Mouse (Mus musculus): Measurements from ENCODE around the gene Osbpl10. TPM values are rescaled to one million over a fixed set of nuclear protein-coding genes. Genes with fewer than 3 reads are reported as not detected.

The Osbpl10 gene
- total and polyA plus RNA-seq, 2 experiments from 2014 or later: 0.36 to 2.9 TPM

- TF ChIP-seq CTCF (IDR thresholded peaks at IDR 0.05; ENCODE audit: low read depth) (no peak), EP300 (IDR thresholded peaks at IDR 0.05; ENCODE audit: low read depth) (no peak)
- 92% methylated on average over 6 of the region's 6 CpGs for WGBS
- H3K36me3 ChIP-seq (replicated peaks; ENCODE audit: control insufficient read depth, insufficient read depth, low read length): no peaks in the 10 kb centered on the region
- no peak overlapping the region for H3K9ac ChIP-seq (replicated peaks; ENCODE audit: low read depth, low read length)
- H3K4me3 ChIP-seq (ENCODE audit: low read depth, low read length): no peak overlapping the region
- ATAC-seq (ENCODE audit: insufficient read depth, low read depth) (no peak), DNase-seq (ENCODE audit: low spot score) (no peak)
- no peak overlapping the region for H3K27ac ChIP-seq (ENCODE audit: low read depth)
- H3K4me1 ChIP-seq (ENCODE audit: control insufficient read depth, insufficient read depth): no peaks in the 10 kb centered on the region
- 0 out of 2 replicates have a peak, but pooled peaks cover 8% of the 10 kb centered on the region for H3K9me3 ChIP-seq (replicated peaks; ENCODE audit: control insufficient read depth, low read length)
- no peak overlapping the region for H3K4me2 ChIP-seq (ENCODE audit: low read depth, low read length)
- H3K27me3 ChIP-seq (ENCODE audit: control insufficient read depth, insufficient read depth, low read length): no peaks in the 10 kb centered on the region
Measured at GRCm38 (mm10) chr9:114996489-114996888, 18.1 kb downstream of the Osbpl10 start.

GRCm38 (mm10) chr9:114999010-114999770 is 20.8 kb downstream of the Osbpl10 start:
- Histone ChIP-seq H3K27me3 (ENCODE audit: control insufficient read depth, insufficient read depth, low read length) (no peaks in the 10 kb centered on the region), H3K4me2 (ENCODE audit: low read depth, low read length) (no peak overlapping the region), H3K4me3 (ENCODE audit: low read depth, low read length) (no peak overlapping the region), H3K9ac (replicated peaks; ENCODE audit: low read depth, low read length) (no peak overlapping the region), H3K9me3 (replicated peaks; ENCODE audit: control insufficient read depth, low read length) (no peaks in the 10 kb centered on the region), H3K27ac (ENCODE audit: low read depth) (no peak overlapping the region), H3K36me3 (replicated peaks; ENCODE audit: control insufficient read depth, insufficient read depth, low read length) (no peaks in the 10 kb centered on the region), H3K4me1 (ENCODE audit: control insufficient read depth, insufficient read depth) (no peaks in the 10 kb centered on the region)
- TF ChIP-seq EP300 (IDR thresholded peaks at IDR 0.05; ENCODE audit: low read depth) (no peak), CTCF (IDR thresholded peaks at IDR 0.05; ENCODE audit: low read depth) (no peak)
- 84% methylated on average over 6 of the region's 6 CpGs for WGBS
- ATAC-seq (ENCODE audit: insufficient read depth, low read depth) (no peak), DNase-seq (ENCODE audit: low spot score) (no peak)

GRCm38 (mm10) chr9:114999771-115000146 is 21.4 kb downstream of the Osbpl10 start:
- WGBS: 57% methylated on average over 5 of the region's 5 CpGs
- no peak overlapping the region for H3K4me3 ChIP-seq (ENCODE audit: low read depth, low read length)
- no peaks in the 10 kb centered on the region for H3K9me3 ChIP-seq (replicated peaks; ENCODE audit: control insufficient read depth, low read length)
- H3K36me3 ChIP-seq (replicated peaks; ENCODE audit: control insufficient read depth, insufficient read depth, low read length): no peaks in the 10 kb centered on the region
- no peaks in the 10 kb centered on the region for H3K4me1 ChIP-seq (ENCODE audit: control insufficient read depth, insufficient read depth)
- no peak overlapping the region for H3K9ac ChIP-seq (replicated peaks; ENCODE audit: low read depth, low read length)
- H3K27ac ChIP-seq (ENCODE audit: low read depth): no peak overlapping the region
- no peak overlapping the region for H3K4me2 ChIP-seq (ENCODE audit: low read depth, low read length)
- H3K27me3 ChIP-seq (ENCODE audit: control insufficient read depth, insufficient read depth, low read length): no peaks in the 10 kb centered on the region
- DNase-seq (ENCODE audit: low spot score) (no peak), ATAC-seq (ENCODE audit: insufficient read depth, low read depth) (no peak)
- TF ChIP-seq CTCF (IDR thresholded peaks at IDR 0.05; ENCODE audit: low read depth) (no peak), EP300 (IDR thresholded peaks at IDR 0.05; ENCODE audit: low read depth) (no peak)

- Histone ChIP-seq H3K9ac (replicated peaks; ENCODE audit: low read depth, low read length) (no peak overlapping the region), H3K4me1 (ENCODE audit: control insufficient read depth, insufficient read depth) (no peaks in the 10 kb centered on the region), H3K36me3 (replicated peaks; ENCODE audit: control insufficient read depth, insufficient read depth, low read length) (no peaks in the 10 kb centered on the region), H3K27ac (ENCODE audit: low read depth) (no peak overlapping the region), H3K4me3 (ENCODE audit: low read depth, low read length) (no peak overlapping the region), H3K4me2 (ENCODE audit: low read depth, low read length) (no peak overlapping the region), H3K27me3 (ENCODE audit: control insufficient read depth, insufficient read depth, low read length) (no peaks in the 10 kb centered on the region), H3K9me3 (replicated peaks; ENCODE audit: control insufficient read depth, low read length) (0 out of 2 replicates have a peak, but pooled peaks cover 9% of the 10 kb centered on the region)
- 83% methylated on average over 10 of the region's 10 CpGs for WGBS
- no peak for DNase-seq (ENCODE audit: low spot score)
- no peak for TF ChIP-seq EP300 (IDR thresholded peaks at IDR 0.05; ENCODE audit: low read depth)
- TF ChIP-seq CTCF (IDR thresholded peaks at IDR 0.05; ENCODE audit: low read depth): no peak
- no peak for ATAC-seq (ENCODE audit: insufficient read depth, low read depth)
Measured at GRCm38 (mm10) chr9:115005446-115005845, 27.1 kb downstream of the Osbpl10 start.

- ATAC-seq (ENCODE audit: insufficient read depth, low read depth): no peak
- Histone ChIP-seq H3K27me3 (ENCODE audit: control insufficient read depth, insufficient read depth, low read length) (no peaks in the 10 kb centered on the region), H3K27ac (ENCODE audit: low read depth) (no peak overlapping the region), H3K36me3 (replicated peaks; ENCODE audit: control insufficient read depth, insufficient read depth, low read length) (no peaks in the 10 kb centered on the region), H3K4me1 (ENCODE audit: control insufficient read depth, insufficient read depth) (no peaks in the 10 kb centered on the region), H3K9ac (replicated peaks; ENCODE audit: low read depth, low read length) (no peak overlapping the region), H3K4me2 (ENCODE audit: low read depth, low read length) (no peak overlapping the region), H3K9me3 (replicated peaks; ENCODE audit: control insufficient read depth, low read length) (0 out of 2 replicates have a peak, but pooled peaks cover 9% of the 10 kb centered on the region), H3K4me3 (ENCODE audit: low read depth, low read length) (no peak overlapping the region)
- TF ChIP-seq EP300 (IDR thresholded peaks at IDR 0.05; ENCODE audit: low read depth) (no peak), CTCF (IDR thresholded peaks at IDR 0.05; ENCODE audit: low read depth) (no peak)
- WGBS: 45% methylated on average over 6 of the region's 6 CpGs
- no peak for DNase-seq (ENCODE audit: low spot score)
Measured at GRCm38 (mm10) chr9:115007776-115008175, 29.4 kb downstream of the Osbpl10 start.

GRCm38 (mm10) chr9:115008194-115008593 is 29.8 kb downstream of the Osbpl10 start:
- H3K9ac ChIP-seq (replicated peaks; ENCODE audit: low read depth, low read length): no peak overlapping the region
- WGBS: 75% methylated on average over 7 of the region's 7 CpGs

More at GRCm38 (mm10) chr9:115008194-115008593, 29.8 kb downstream of the Osbpl10 start:
- ATAC-seq (ENCODE audit: insufficient read depth, low read depth) (no peak), DNase-seq (ENCODE audit: low spot score) (no peak)
- no peak overlapping the region for H3K4me3 ChIP-seq (ENCODE audit: low read depth, low read length)
- no peaks in the 10 kb centered on the region for H3K4me1 ChIP-seq (ENCODE audit: control insufficient read depth, insufficient read depth)
- H3K27ac ChIP-seq (ENCODE audit: low read depth): no peak overlapping the region
- TF ChIP-seq EP300 (IDR thresholded peaks at IDR 0.05; ENCODE audit: low read depth) (no peak), CTCF (IDR thresholded peaks at IDR 0.05; ENCODE audit: low read depth) (no peak)
- H3K36me3 ChIP-seq (replicated peaks; ENCODE audit: control insufficient read depth, insufficient read depth, low read length): no peaks in the 10 kb centered on the region
- no peak overlapping the region for H3K4me2 ChIP-seq (ENCODE audit: low read depth, low read length)
- 0 out of 2 replicates have a peak, but pooled peaks cover 9% of the 10 kb centered on the region for H3K9me3 ChIP-seq (replicated peaks; ENCODE audit: control insufficient read depth, low read length)
- no peaks in the 10 kb centered on the region for H3K27me3 ChIP-seq (ENCODE audit: control insufficient read depth, insufficient read depth, low read length)

Measured in heart, postnatal 0 days (tissue).